ENCODE assay signal across 8 mouse cellular contexts in the genomic region with DNA sequence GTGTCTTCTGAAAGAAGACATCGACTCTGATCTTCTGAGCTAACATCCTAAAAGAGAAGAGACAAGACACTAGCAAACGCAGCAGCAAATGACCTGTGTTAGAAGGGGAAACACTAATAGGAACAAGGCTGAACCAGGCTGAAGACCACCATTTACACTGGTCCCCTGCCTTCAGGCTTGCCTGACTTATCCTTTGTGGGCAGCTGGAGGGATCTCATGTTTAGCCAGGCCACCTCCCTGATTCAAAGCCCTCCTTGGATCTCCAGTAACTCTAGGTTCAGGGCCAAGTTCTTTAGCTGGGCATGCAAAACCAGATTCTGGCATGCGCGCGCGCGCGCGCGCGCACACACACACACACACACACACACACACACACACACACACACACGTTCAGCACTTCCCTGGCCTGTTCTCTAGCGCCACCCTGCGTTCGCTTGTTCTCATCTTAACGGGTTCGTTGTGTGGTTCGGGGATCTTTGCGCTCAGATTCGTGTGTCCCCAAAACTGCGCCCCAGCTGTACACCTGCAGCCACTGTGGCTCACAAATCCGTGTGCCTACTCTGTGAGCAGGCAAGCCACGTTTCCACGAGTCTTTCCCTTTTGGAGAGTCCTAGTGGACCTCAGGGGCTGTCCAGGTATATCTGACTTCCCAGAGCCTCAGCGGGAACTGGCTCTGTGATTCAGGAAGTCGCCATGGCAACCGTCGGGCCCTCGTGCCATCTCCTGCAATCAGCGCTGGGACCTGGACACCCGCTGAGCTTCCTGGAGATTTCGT. TPM values are rescaled to one million over a fixed set of nuclear protein-coding genes. Genes with fewer than 3 reads are reported as not detected.
DNase-seq lines count a peak whose midpoint lies in the region; ATAC-seq and TF ChIP-seq lines count a peak whose summit lies in the region.

No protein-coding gene starts in this region.

- H3K27ac ChIP-seq in intestine, postnatal 0 days (ENCODE audit: low read depth, low read length), result no peak overlapping the region

- peak; percentile 51; the same call in 1 of the 2 replicates for ATAC-seq in intestine, postnatal 0 days

- H3K36me3 ChIP-seq in intestine, postnatal 0 days (ENCODE audit: control insufficient read depth, insufficient read depth), result no peaks in the 10 kb centered on the region

- H3K4me1 ChIP-seq in intestine, postnatal 0 days (replicated peaks; ENCODE audit: control insufficient read depth, insufficient read depth, low read length), result no peaks in the 10 kb centered on the region

- H3K4me2 ChIP-seq in intestine, postnatal 0 days (replicated peaks; ENCODE audit: low read depth), result peak overlapping the region; percentile 51

- peak; percentile 83 for TF ChIP-seq CTCF in intestine, postnatal 0 days (IDR thresholded peaks at IDR 0.05; ENCODE audit: low read depth)

- WGBS in intestine, postnatal 0 days, result 11% methylated on average over 32 of the region's 32 CpGs

- H3K4me3 ChIP-seq in intestine, postnatal 0 days (ENCODE audit: low read depth, low read length), result no peak overlapping the region

- DNase-seq in adrenal gland, adult 2 months, result peak; percentile 73
- peak; percentile 91 for DNase-seq in embryo, embryonic 10 days (ENCODE audit: low spot score)
- peak; percentile 33 for DNase-seq in gastrocnemius, postnatal 25 days
- DNase-seq in left cerebral cortex, postnatal 25 days (ENCODE audit: low spot score in 2 of 2), result peak; percentile 85 to 88
- peak; percentile 86 for DNase-seq in mesoderm, embryonic 11.5 days (ENCODE audit: low read depth, low spot score)
- peak; percentile 66 to 78 for DNase-seq in right cerebral cortex, postnatal 36 days (ENCODE audit: low spot score in 2 of 2)
- DNase-seq in adipocyte (ENCODE audit: low spot score), result no peak

- intact Hi-C loops in left cerebral cortex, postnatal 25 days (cut with DNase I), result no loop called here

- H3K27me3 ChIP-seq in intestine, postnatal 0 days (replicated peaks; ENCODE audit: control insufficient read depth, insufficient read depth, low read length), result peaks cover 3% of the 10 kb centered on the region; the same call in 1 of the 2 replicates

- no peak overlapping the region for H3K9ac ChIP-seq in intestine, postnatal 0 days (ENCODE audit: low read depth, low read length)

- H3K9me3 ChIP-seq in intestine, postnatal 0 days (ENCODE audit: control insufficient read depth), result no peaks in the 10 kb centered on the region

RNA-seq across cellular contexts. Expression of gene Ndufa8, which starts 27.6 kb away (rescaled TPM):
- total RNA-seq in adrenal gland, adult 2 months (2021), result 100 to 1,000 TPM; 192 to 258 TPM
- polyA plus RNA-seq in adrenal gland, adult 2 months (2012; rRNA removed), result 42.9 and 48.8 TPM in 2 replicates
- 100 to 1,000 TPM; 390 to 396 TPM for total RNA-seq in gastrocnemius, postnatal 25 days (2021)
- 343 and 361 TPM in 2 replicates for polyA plus RNA-seq in intestine, postnatal 0 days (2015; fragmentation: Nextera tagmentation; extraction: Ambion mirVana)
- 100 to 1,000 TPM; 197 to 198 TPM for total RNA-seq in left cerebral cortex, postnatal 25 days (2021)

RNA-seq across cellular contexts. Expression of gene Morn5, which starts 27.7 kb away (rescaled TPM):
- total RNA-seq in adrenal gland, adult 2 months (2021), result not detected
- polyA plus RNA-seq in adrenal gland, adult 2 months (2012; rRNA removed), result 0.33 TPM in 1 of 2 replicates, not detected in the other
- total RNA-seq in gastrocnemius, postnatal 25 days (2021), result not detected
- polyA plus RNA-seq in intestine, postnatal 0 days (2015; fragmentation: Nextera tagmentation; extraction: Ambion mirVana), result not detected in 2 replicates
- total RNA-seq in left cerebral cortex, postnatal 25 days (2021), result under 1 TPM; 0.53 to 0.82 TPM

RNA-seq across cellular contexts. Expression of gene Ttll11, which starts 41.9 kb away (rescaled TPM):
- 1 to 10 TPM; 2.1 to 6.1 TPM for total RNA-seq in adrenal gland, adult 2 months (2021)
- polyA plus RNA-seq in adrenal gland, adult 2 months (2012; rRNA removed), result 3.9 and 4.0 TPM in 2 replicates
- total RNA-seq in gastrocnemius, postnatal 25 days (2021), result 1 to 10 TPM; 1.9 to 2.7 TPM
- polyA plus RNA-seq in intestine, postnatal 0 days (2015; fragmentation: Nextera tagmentation; extraction: Ambion mirVana), result 0.38 and 0.44 TPM in 2 replicates
- total RNA-seq in left cerebral cortex, postnatal 25 days (2021), result 10 to 100 TPM; 38.2 to 43.3 TPM

Comparison
In these comparisons a context has a peak if more than half of its experiments do, and no peak if none do; other contexts are left out.
1. RNA of gene Ttll11, which starts 41.9 kb away (total RNA-seq): 38.2 to 43.3 TPM in left cerebral cortex, postnatal 25 days; 2.1 to 6.1 TPM in adrenal gland, adult 2 months and 1.9 to 2.7 TPM in gastrocnemius, postnatal 25 days; every median in the first group is over 4 times any median in the second.